Mouse (Mus musculus): ENCODE data around the gene Tekt5.

Tekt5 gene

GRCm38 (mm10) chr16:10379531-10379930, 15.8 kb downstream of the Tekt5 start:
- no peak for DNase-seq (ENCODE audit: low read depth, low spot score)

GRCm38 (mm10) chr16:10377286-10377685, 18.0 kb downstream of the Tekt5 start:
- DNase-seq (ENCODE audit: low read depth, low spot score), result no peak

GRCm38 (mm10) chr16:10374254-10375011, 20.9 kb downstream of the Tekt5 start:
- no peak for DNase-seq (ENCODE audit: low read depth, low spot score)

- no peak for DNase-seq (ENCODE audit: low read depth, low spot score)
Measured at GRCm38 (mm10) chr16:10372372-10372771, 22.9 kb downstream of the Tekt5 start.

DNA sequence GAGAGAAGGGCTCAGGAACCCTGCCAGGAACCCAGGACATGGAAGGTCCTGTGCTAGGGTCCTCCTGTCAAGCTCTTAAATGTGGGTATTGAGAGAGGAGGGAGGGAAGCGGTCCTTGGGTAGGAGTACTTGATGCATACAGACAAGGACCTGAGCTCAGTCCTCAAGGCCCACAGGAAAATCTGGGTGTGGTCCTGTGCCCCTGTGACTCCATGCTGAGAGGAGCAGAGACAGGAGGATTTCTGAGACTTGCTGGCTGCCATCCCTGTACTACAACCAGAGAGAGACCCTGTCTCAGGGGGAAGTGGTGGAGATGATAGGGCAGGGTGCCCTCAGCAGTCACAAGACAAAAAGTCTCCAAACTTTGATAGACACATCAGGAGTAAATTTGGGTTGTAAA, 25.3 kb downstream of the Tekt5 start:
- no peak for DNase-seq (ENCODE audit: low read depth, low spot score)

DNA sequence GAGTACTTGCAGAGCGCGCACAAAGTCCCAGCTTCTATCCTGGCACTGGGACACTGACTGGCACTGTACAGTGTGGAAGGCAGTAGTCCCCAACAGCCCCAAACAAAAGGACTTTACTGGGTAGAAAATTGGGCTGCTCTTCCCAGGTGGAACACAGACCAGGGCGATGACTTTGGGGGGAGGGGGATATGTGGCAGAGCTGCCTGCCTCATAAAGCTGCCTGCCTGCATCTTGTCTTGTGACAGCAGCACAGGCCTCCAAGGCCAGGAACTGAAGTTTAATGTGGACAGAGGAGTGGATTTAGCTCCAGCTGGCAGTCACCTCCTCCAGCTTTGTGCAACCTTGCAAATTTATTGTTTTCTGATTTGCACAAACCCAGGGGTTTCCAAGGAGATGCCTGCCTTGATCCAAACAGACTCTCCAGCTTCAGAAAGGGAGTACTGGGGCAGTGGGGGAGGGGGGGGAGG, 25.8 kb downstream of the Tekt5 start:
- no peak for DNase-seq (ENCODE audit: low read depth, low spot score)

DNA sequence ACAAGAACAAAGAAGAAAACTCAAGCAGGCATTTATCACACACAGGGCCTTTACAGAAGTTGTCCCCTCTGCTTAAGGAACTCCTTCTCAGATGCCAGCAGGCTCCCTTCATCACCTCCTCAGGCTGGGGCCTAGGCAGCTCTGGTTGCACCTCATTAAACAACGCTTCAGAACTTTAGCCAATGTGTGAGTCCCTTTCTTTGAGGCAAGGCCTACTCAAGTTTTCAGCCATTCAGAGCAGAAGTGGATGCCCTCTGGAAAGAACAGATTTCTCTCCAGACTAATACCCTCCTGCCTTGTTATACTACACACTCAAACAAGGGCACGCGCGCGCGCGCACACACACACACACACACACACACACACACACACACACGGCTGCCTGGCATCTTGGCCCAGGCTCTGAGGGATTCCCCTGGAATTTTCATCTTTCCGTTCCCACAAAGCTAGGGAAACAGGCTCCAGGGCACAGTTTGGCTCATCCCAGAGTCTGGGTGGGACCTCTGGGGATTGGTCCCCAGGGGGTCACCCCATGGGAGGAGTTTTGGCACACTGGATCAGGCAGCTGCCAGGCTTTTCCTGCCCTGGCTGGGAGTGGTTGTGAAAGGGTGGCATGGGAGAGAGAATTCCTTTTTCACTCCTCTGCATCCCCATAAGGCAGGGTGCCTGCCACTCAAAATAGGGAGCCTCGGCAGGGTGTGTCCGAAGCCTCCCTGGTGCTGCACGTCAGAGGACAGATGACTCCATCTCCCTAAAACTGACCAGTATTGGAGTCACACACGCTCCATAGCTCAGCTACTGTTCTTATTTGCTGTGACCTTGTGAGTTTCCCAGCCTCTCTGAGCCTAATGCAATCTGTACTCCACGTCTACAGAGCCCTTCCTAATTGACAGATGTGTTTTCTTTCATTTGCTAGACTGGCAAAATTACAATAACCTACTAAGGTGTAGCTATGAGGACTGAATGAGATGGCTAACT, 28.8 kb downstream of the Tekt5 start:
- no peak for DNase-seq (ENCODE audit: low read depth, low spot score)

DNA sequence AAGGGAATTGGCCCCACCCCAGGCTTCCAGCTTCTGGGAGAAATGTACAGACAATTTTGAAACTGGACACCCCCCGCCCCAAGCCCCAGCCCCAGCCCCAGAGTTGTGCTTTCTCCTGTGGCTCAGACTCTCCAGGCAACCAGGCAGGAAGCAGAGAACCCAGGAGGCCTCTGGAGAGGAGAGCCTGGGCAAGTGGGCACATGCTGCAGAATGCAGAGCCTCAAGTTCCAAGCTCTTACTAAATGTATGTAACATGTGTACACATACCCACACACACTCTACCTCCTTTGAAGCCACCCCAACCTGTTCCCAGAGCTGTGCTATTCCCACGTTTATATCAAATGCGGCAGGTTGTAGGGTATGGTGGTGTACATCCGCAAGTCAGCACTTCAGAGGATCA, 29.5 kb downstream of the Tekt5 start:
- no peak for DNase-seq (ENCODE audit: low read depth, low spot score)

- no peak for DNase-seq (ENCODE audit: low read depth, low spot score)
Measured at GRCm38 (mm10) chr16:10363061-10363460, 32.2 kb downstream of the Tekt5 start.

GRCm38 (mm10) chr16:10359241-10359640, 36.0 kb downstream of the Tekt5 start:
- no peak for DNase-seq (ENCODE audit: low read depth, low spot score)

GRCm38 (mm10) chr16:10358010-10358934, 37.0 kb downstream of the Tekt5 start:
- peak; percentile 83 for DNase-seq (ENCODE audit: low read depth, low spot score)

GRCm38 (mm10) chr16:10355004-10355403, 40.3 kb downstream of the Tekt5 start:
- DNase-seq (ENCODE audit: low read depth, low spot score), result no peak

DNA sequence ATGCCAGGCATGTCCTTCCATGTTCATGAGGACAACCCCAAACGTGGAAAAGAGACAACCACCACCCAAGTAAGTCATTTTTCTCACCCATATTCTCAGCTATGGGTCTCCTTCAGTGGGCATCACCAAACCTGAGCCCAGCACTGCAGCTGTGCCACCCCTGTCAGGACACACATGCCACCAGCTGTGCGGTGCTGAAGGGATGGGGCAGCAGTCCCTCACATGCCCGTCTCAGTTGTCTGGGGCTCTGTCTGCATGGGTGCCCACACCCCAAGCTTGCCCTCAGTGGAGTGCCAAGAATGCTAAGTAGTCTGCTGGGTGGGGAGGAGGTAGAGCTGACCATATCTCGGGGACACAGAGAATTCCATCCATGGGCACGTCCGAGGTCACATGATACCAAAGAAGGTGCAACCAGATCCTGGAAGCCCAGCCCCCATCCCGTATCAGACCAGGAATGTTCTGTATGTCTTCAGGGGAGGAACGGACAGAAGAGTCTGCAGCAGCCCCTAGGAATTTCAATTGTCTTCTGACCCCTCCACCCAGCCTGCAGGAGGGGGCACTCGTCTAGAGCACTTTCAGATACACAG, 44.1 kb downstream of the Tekt5 start:
- DNase-seq (ENCODE audit: low read depth, low spot score), result no peak

DNA sequence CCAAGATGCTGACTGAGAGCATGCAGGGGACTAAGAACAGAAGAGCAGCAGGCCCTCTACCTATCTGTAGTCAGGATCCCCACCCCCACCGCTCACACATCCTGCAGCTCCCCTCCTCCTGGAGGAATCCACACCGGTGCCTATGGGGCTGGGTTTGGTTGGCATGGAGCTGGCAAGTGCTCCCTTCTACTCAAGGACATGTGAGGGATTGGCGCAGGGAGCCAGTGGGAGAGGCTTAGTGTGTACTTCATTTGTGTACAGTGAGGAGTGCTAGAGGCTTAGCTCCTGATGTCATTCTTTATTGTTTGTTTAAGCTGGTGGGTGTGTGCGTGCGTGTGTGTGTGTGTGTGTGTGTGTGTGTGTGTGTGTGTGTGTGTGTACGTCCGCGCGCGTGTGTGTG, 45.4 kb downstream of the Tekt5 start:
- no peak for DNase-seq (ENCODE audit: low read depth, low spot score)

DNA sequence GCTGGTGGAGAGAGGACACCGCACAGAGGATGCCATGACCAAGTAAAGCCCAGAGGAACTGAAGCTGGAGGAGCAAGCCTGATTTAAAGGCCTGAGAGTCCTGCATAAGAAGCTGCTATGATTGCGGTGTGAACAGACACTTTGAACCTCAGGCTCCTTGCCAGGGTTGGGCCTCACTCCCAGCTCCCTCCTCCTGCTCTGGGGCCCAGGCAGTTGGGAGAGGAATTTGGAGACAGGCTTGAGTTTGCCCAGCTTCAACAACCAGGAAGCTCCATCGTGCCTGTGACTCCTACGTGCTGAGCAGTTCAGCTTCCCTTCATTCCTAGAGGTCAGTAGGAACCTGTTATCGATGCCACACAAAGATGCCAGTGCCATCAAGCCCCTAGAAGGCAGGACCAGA, 45.9 kb downstream of the Tekt5 start:
- no peak for DNase-seq (ENCODE audit: low read depth, low spot score)

DNA sequence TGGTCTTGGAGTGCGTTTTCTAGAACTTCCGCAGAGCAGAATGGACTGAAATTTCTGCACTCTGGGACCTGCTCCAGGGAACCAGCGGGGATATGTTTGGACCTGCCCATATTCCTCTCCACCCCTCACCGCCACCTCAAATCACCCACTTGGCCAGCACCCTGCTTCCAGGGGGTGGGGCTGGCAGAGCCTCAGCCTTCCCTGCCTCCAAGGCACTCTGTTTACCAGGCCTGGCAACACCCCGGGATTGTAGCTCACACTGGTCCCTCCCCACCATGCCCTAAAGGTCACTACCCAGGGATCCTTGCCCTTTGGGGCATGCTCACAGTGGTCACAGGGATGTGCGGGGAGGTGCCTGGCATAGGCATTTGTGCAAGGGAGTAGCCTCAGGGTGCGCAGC, 47.7 kb downstream of the Tekt5 start:
- DNase-seq (ENCODE audit: low read depth, low spot score), result no peak

DNA sequence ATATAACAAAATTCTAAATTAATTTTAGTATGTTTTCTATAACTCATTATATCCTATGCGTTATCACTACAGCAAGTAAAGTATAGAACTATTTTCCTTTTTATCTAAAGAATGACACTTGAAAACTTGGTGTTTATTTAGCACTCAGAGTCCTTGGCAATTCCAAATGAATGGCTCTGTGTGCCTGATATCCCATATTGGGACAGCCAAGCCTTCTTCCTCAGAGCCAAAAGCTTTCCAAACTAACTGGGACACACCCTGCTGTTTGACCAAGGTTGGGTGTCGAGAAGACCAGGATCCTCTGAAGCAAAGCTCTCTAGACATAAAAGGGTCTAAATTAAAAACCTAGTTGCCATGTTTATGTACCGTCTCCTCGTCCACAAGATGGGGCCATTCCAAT, 54.2 kb downstream of the Tekt5 start:
- no peak for DNase-seq (ENCODE audit: low read depth, low spot score)

- no peak for DNase-seq (ENCODE audit: low read depth, low spot score)
Measured at GRCm38 (mm10) chr16:10339930-10340329, 55.4 kb downstream of the Tekt5 start.

- no peak for DNase-seq (ENCODE audit: low read depth, low spot score)
Measured at GRCm38 (mm10) chr16:10338601-10339000, 56.7 kb downstream of the Tekt5 start.

DNA sequence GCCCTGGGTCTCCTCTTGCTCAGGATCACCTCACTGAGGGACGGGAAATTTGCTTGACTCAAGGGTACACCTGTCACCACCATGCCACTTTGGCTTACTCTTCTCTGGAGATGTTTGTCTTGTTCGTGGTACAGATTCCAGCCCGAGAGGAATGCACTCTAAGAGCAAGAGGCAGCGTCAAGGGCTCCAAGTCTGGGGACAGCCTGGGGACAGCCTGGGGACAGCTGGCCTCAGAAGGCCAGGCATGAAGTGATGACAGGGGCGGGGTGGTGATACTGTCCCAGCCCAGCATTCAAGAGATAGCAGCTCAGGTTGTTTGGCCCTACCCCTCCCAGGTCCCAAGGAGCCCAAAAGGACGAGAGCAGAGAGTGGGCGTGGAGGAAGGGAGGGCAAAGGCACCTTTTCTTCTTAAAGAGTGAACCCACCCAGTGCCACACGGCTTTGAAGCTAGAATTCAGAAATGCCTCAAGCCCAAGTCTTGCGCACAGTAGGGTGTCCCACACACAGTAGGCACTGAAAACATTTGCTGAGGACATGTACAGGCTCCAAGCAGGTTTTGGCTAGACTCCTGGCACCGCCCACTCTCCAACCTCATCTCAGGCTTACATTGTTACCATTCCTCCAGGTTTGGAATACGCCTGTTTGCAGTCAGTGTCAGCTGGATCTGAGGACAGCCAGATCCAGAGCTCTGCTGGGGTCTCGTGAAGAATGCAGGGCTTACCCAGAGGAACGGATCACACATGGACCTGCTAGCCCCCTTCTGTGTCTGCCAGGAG, 57.7 kb downstream of the Tekt5 start:
- no peak for DNase-seq (ENCODE audit: low read depth, low spot score)

Data from WW6 (cell line).